Mouse (Mus musculus) C2C12 (cell line): Measurements from ENCODE around the gene Smad1.

ENCODE experiments used
- CEBPB ChIP-seq: IDR thresholded peaks from one replicate; pipeline ENCODE4 v1.6.1; 2011; ENCODE audit warnings: low read depth, mild to moderate bottlenecking, control low read depth, moderate library complexity
- CTCF ChIP-seq: IDR thresholded peaks from one replicate; pipeline ENCODE4 v1.5.1; 2011; ENCODE audit not compliant: control insufficient read depth, insufficient read depth, insufficient read length
- FOSL1 ChIP-seq: IDR thresholded peaks from one replicate; pipeline ENCODE4 v1.8.0; 2011; ENCODE audit warnings: mild to moderate bottlenecking, low read length; ENCODE audit not compliant: poor library complexity, insufficient read depth, severe bottlenecking
- MYOD1 ChIP-seq: IDR thresholded peaks from one replicate; pipeline ENCODE4 v1.6.1; 2011; ENCODE audit warnings: low read depth; ENCODE audit not compliant: control insufficient read depth, insufficient read length
- MYOG ChIP-seq: IDR thresholded peaks from one replicate; pipeline ENCODE4 v1.6.1; 2011; ENCODE audit not compliant: control insufficient read depth, insufficient read length; ENCODE audit errors: extremely low read depth
- USF1 ChIP-seq: IDR thresholded peaks from one replicate; pipeline ENCODE4 v1.6.1; 2011; ENCODE audit warnings: low read depth, mild to moderate bottlenecking, control low read depth, moderate library complexity

DNA sequence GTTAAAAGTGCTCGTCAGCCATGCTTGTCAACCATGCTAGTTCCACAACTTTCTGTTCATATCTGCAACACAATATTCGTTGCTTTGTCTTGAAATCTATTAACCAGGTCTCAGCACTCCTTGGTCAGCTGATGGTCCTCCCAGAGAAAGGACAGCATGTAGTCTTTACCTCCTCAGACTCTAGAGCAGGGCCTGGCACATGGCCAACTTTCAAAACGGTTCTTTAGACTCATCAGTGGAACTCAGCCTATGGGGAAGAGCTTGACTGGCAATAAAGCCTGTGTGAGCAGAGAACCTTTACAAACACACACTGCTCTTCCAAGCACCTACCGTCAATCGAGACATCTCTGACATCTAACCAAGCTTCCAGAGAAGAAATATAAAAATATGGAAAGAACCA is 109.7 kb downstream of the Smad1 start:
- TF ChIP-seq CTCF (no peak), USF1 (no peak), FOSL1 (no peak), MYOD1 (no peak), CEBPB (no peak), MYOG (no peak)
